Mouse (Mus musculus) lung, embryonic 14.5 days (tissue): ENCODE measurements at regions not wholly inside any gene's neighbourhood (a gene's known extent, or its start where the extent isn't known, plus 50 kb on each side); places are given as distances from the start of the nearest gene placed in this dataset.

Experiments
- ATAC-seq: fragments of 200-750 bp; cut with Nextera tagmentation; 2 replicates; pipeline ENCODE4 v1.8.0; 2017; ENCODE audit warnings: mild to moderate bottlenecking, moderate TSS enrichment, moderate library complexity; ENCODE audit not compliant: insufficient read depth
- DNase-seq: peaks from one replicate; pipeline ENCODE4 v3.0.0-alpha.2; 2015
- H3K27ac ChIP-seq: fragments of 300-500 bp; sonication (generic); 2 replicates; pipeline ENCODE4 v1.5.1; 2014; ENCODE audit warnings: low read depth, mild to moderate bottlenecking, moderate library complexity
- H3K27me3 ChIP-seq: fragments of 300-500 bp; sonication (generic); 2 replicates; pipeline ENCODE4 v1.6.1; 2014; ENCODE audit warnings: low read length, control low read depth; ENCODE audit not compliant: insufficient read depth
- H3K36me3 ChIP-seq: fragments of 300-500 bp; sonication (generic); 2 replicates; pipeline ENCODE4 v1.6.1; 2014; ENCODE audit warnings: control low read depth; ENCODE audit not compliant: insufficient read depth
- H3K4me1 ChIP-seq: fragments of 300-500 bp; sonication (generic); 2 replicates; pipeline ENCODE4 v1.6.1; 2014; ENCODE audit warnings: antibody characterized with exemption, control low read depth; ENCODE audit not compliant: insufficient read depth
- H3K4me2 ChIP-seq: fragments of 300-500 bp; sonication (generic); 2 replicates; pipeline ENCODE4 v1.6.1; 2014; ENCODE audit warnings: mild to moderate bottlenecking
- H3K4me3 ChIP-seq: fragments of 300-500 bp; sonication (generic); 2 replicates; pipeline ENCODE4 v1.5.1; 2014; ENCODE audit warnings: low read depth, low read length
- H3K9ac ChIP-seq: fragments of 300-500 bp; sonication (generic); 2 replicates; pipeline ENCODE4 v1.6.1; 2014
- H3K9me3 ChIP-seq: fragments of 300-500 bp; sonication (generic); 2 replicates; pipeline ENCODE4 v1.6.1; 2016; ENCODE audit warnings: low read depth, low read length, control low read depth
- CTCF ChIP-seq: IDR thresholded peaks from 2 replicates; pipeline ENCODE4 v1.5.1; 2016; ENCODE audit warnings: antibody characterized with exemption, low read depth
- WGBS: fragments of 180-500 bp; shearing (Covaris S2); extraction: QIAGEN DNeasy Blood & Tissue Kit; methylation state at CpG from one replicate; pipeline ENCODE4 v1.1.7; 2014; 5-methylcytosine and 5-hydroxymethylcytosine counted together

DNA sequence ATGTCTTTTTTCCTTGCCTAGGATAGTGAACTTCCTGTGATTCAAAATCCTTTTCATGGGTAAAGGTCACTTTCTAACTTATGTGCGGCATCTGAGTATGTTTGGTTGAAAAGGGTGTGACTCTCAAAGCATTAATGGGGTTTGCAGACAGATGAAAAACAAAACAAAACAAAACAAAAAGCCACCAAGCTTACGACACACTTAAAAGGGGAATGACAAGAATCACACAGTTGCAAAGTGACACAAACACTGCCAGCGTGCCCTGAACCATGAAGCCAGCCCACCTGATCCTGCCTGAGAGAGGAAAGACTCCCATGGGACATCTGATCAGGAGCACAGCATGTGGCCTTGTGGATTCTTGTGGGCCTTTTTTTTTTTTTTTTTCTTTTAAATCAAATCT is 204.2 kb upstream of the Klf3 start:
- Histone ChIP-seq H3K36me3 (no peaks in the 10 kb centered on the region), H3K9me3 (no peaks in the 10 kb centered on the region), H3K27ac (peak overlapping the region; percentile 76), H3K4me1 (peaks cover 22% of the 10 kb centered on the region), H3K4me2 (no peak overlapping the region), H3K9ac (no peak overlapping the region), H3K4me3 (no peak overlapping the region), H3K27me3 (no peaks in the 10 kb centered on the region)
- no peak for TF ChIP-seq CTCF
- WGBS, result 50% methylated on average over 3 of the region's 3 CpGs
- ATAC-seq (no peak), DNase-seq (no peak)

DNA sequence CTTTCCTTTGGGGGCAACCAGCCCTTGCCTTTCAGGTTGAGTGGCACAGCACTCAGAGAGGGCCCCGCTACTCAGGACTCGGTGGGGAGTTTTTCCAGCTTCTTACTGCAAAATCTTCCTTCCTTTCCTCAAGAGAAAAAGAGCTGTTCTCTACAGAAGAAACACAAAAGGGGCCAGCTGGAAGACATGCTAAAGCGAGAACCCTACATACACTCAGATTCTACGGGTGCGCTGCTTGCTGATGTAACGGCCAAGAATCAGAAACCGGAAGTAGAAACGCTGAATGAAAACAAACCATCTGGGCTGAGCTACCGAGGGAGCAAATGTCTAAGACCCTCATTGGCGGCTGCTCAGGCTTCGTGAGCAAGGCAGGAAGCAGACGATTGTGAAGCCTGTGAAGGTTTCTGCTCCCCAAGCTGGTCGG is 203.3 kb upstream of the Klf3 start:
- 25% methylated on average over 13 of the region's 13 CpGs for WGBS
- Histone ChIP-seq H3K27ac (peak overlapping the region; percentile 76), H3K36me3 (no peaks in the 10 kb centered on the region), H3K27me3 (no peaks in the 10 kb centered on the region), H3K4me2 (peak overlapping the region; percentile 52), H3K9me3 (no peaks in the 10 kb centered on the region), H3K4me3 (peak overlapping the region; percentile 0; the same call in 1 of the 2 replicates), H3K9ac (peak overlapping the region; percentile 14; the same call in 1 of the 2 replicates), H3K4me1 (peaks cover 22% of the 10 kb centered on the region)
- no peak for TF ChIP-seq CTCF
- ATAC-seq (peak; percentile 81), DNase-seq (peak; percentile 90)

DNA sequence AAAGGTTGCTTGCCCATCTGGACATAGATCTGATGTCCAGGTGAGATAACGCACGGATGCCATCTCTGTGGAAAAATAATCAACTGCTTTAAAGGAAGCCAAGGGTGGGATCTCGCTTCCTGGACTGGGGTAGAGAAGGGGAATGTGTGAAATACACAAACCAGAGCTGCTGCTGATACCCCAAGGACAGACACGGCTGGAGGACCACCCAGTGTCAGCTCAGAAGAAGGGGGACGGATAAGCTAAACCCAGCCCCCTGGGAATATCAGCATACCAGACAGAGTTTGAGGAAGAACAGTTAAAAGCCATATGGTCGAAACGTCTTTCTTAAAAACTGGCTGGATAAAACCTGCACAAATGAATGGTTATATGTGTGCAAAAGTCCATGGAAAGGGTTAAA is 202.8 kb upstream of the Klf3 start:
- DNase-seq (peak; percentile 69), ATAC-seq (peak; percentile 88)
- TF ChIP-seq CTCF, result no peak
- peaks cover 18% of the 10 kb centered on the region for H3K4me1 ChIP-seq
- H3K9ac ChIP-seq, result peak overlapping the region; percentile 14; the same call in 1 of the 2 replicates
- H3K4me3 ChIP-seq, result peak overlapping the region; percentile 0; the same call in 1 of the 2 replicates
- H3K27ac ChIP-seq, result peak overlapping the region; percentile 76
- H3K9me3 ChIP-seq, result no peaks in the 10 kb centered on the region
- peak overlapping the region; percentile 52 for H3K4me2 ChIP-seq
- WGBS, result 21% methylated on average over 7 of the region's 7 CpGs
- H3K27me3 ChIP-seq, result no peaks in the 10 kb centered on the region
- no peaks in the 10 kb centered on the region for H3K36me3 ChIP-seq

DNA sequence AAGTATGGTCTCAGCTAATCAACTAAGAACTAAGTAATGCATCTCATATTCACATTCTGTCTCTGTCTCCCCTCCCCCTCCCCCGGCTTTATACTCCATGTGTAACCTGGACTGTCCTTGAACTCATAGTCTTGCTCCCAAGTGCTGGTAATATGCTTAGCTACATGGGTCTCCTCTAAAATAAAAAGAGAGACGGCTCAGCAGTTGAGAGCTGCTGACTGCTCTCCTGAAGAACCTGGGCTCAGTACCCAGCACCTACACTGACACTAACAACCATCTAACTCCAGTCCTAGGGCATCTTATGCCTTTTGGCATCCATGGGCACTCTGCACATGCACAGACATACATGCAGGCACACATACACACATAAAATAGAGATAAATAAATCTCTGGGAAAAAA is 202.4 kb upstream of the Klf3 start:
- ATAC-seq (peak; percentile 36; the same call in 1 of the 2 replicates), DNase-seq (no peak)
- no peak overlapping the region for H3K4me3 ChIP-seq
- peak overlapping the region; percentile 76 for H3K27ac ChIP-seq
- TF ChIP-seq CTCF, result no peak
- no peak overlapping the region for H3K9ac ChIP-seq
- H3K9me3 ChIP-seq, result no peaks in the 10 kb centered on the region
- 26% methylated on average over 2 of the region's 2 CpGs for WGBS
- H3K27me3 ChIP-seq, result no peaks in the 10 kb centered on the region
- H3K4me1 ChIP-seq, result peaks cover 17% of the 10 kb centered on the region
- peak overlapping the region; percentile 52 for H3K4me2 ChIP-seq
- no peaks in the 10 kb centered on the region for H3K36me3 ChIP-seq

DNA sequence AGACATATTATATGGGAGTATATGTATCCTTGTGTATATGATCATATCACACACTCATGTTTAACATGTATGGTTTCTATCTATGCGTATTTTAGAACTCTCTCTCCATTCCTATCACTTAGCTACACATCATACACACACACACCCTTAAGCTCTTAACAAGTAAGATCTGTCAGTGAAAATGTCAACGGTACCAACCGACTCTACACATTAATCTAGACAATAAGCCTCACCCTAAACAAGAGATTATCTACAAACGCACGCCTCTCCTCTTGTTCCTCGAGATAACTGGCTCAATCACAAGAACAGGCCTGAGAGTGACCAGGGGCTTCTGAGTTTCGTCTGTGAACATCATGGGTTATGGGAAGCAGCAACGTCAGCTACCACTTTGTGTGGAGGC is 201.9 kb upstream of the Klf3 start:
- Histone ChIP-seq H3K27ac (no peak overlapping the region; the same call in 1 of the 2 replicates), H3K9me3 (no peaks in the 10 kb centered on the region), H3K4me3 (no peak overlapping the region), H3K27me3 (no peaks in the 10 kb centered on the region), H3K4me2 (no peak overlapping the region), H3K36me3 (no peaks in the 10 kb centered on the region), H3K4me1 (peaks cover 17% of the 10 kb centered on the region), H3K9ac (no peak overlapping the region)
- DNase-seq, result no peak
- no peak for TF ChIP-seq CTCF
- 41% methylated on average over 8 of the region's 8 CpGs for WGBS
- ATAC-seq, result no peak

DNA sequence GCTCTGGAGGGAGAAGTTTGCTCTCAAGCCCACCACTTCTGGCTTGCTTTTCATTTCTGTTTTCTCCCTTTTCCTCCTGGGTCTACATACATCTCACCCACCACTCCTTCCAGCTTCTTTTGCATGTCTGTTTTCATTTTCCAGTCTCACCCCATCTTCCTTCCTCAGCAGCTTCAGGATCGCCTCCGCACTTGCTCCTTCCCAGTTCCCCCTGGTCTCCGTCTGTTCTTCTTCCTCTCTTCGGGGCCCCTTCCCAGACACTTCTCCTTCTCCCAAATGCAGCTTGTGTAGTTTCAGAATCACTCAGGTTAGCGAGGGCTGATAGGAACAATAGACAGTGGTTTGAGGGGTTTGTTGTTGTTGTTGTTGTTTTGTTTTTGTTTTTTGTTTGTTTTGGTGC is 201.4 kb upstream of the Klf3 start:
- ATAC-seq, result no peak
- Histone ChIP-seq H3K4me2 (no peak overlapping the region), H3K36me3 (no peaks in the 10 kb centered on the region), H3K9me3 (no peaks in the 10 kb centered on the region), H3K27me3 (no peaks in the 10 kb centered on the region), H3K9ac (no peak overlapping the region), H3K4me3 (no peak overlapping the region), H3K4me1 (peaks cover 17% of the 10 kb centered on the region), H3K27ac (no peak overlapping the region; the same call in 1 of the 2 replicates)
- no peak for DNase-seq
- no peak for TF ChIP-seq CTCF
- 67% methylated on average over 5 of the region's 5 CpGs for WGBS

DNA sequence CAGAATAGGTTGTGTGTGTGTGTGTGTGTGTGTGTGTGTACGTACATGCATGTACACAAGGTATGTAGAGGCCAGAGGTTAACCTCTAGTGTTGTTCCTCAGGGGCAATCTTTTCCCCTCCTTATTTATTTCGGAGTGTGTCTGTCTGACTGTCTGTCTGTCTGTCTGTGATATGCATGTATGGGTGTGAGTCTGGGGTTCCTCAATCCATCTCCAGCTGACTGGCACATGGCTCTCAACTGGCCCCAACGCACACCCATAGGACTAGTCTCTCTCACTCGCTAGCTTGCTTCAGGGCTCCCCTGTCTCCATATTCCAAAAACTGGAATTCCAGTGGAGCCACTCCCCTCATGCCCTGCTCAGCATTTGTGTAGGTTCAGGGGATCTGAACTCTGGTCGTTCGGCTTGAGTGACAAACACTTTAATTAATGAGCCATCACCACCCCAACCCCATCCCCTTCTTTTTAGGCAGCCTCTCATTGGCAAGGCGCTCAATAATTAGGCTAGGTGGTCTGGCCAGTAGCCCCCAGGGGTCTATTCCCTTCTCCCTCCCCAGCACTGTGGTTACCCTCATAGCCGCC is 200.7 kb upstream of the Klf3 start:
- Histone ChIP-seq H3K9me3 (no peaks in the 10 kb centered on the region), H3K27me3 (no peaks in the 10 kb centered on the region), H3K4me2 (no peak overlapping the region), H3K4me3 (no peak overlapping the region), H3K36me3 (no peaks in the 10 kb centered on the region), H3K4me1 (peaks cover 17% of the 10 kb centered on the region), H3K27ac (no peak overlapping the region), H3K9ac (no peak overlapping the region)
- DNase-seq (no peak), ATAC-seq (no peak)
- WGBS, result 79% methylated on average over 8 of the region's 8 CpGs
- TF ChIP-seq CTCF, result no peak
